Mouse (Mus musculus) frontal cortex, postnatal 25 days (tissue): ENCODE data around the gene Prb1.
"Not testable (repeated sequence)": the region's sequence is repeated elsewhere in the genome, so short reads cannot be mapped to it uniquely, and the experiment has no call there.

Experiments
- DNase-seq, 2 experiments: peaks; one replicate each; pipeline ENCODE4 v3.0.0; 2022; ENCODE audit warnings: low spot score in 2 of 2

Gene Prb1

GRCm38 (mm10) chr6:132210421-132210820, at the start of gene Prb1:
TSS of gene Prb1 (minus strand) at chr6:132210521.
- DNase-seq, result not testable (repeated sequence)
